Mouse (Mus musculus): Measurements from ENCODE around the gene Hist1h2bb.
"Not testable (repeated sequence)": the region's sequence is repeated elsewhere in the genome, so short reads cannot be mapped to it uniquely, and the experiment has no call there.

DNA sequence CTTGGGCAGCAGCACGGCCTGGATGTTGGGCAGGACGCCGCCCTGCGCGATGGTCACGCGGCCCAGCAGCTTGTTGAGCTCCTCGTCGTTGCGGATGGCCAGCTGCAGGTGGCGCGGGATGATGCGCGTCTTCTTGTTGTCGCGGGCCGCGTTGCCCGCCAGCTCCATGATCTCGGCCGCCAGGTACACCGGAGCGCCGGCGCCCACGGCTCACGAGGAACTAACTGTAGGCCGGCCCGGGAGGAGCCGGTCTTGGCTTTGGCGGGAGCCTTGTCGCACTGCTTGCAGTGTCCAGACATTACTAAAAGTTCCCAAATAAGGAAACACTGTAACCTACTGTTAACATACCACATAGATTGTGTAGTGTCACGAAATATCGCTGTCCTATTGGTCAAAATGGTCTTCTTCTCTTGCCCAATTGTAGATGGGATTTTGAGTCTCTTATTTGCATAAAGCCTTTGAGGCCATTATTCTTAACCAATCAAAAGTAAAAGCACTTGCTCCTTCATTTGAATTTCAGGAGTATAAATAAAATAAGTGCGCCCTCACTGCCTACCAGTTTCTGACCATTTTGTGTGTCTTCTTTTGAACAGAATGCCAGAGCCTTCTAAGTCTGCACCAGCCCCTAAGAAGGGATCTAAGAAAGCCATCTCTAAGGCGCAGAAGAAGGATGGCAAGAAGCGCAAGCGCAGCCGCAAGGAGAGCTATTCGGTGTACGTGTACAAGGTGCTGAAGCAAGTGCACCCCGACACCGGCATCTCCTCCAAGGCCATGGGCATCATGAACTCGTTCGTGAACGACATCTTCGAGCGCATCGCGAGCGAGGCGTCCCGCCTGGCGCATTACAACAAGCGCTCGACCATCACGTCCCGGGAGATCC, at the start of gene Hist1h2bb:
- TF ChIP-seq MXI1 (IDR thresholded peaks at IDR 0.05; ENCODE audit: low read depth, low read length); CTCF (IDR thresholded peaks at IDR 0.05 in 2 of 3, conservative IDR thresholded peaks at IDR 0.05 in 1 of 3; ENCODE audit: control insufficient read depth in 1 of 3, insufficient read depth in 1 of 3, low read depth in 2 of 3, low read length in 3 of 3, poor library complexity in 1 of 3, severe bottlenecking in 1 of 3): not testable (repeated sequence)

Data from MEL (cell line).